Mouse (Mus musculus) heart, embryonic 11.5 days (tissue): Measurements from ENCODE around the gene Tert. TPM values are rescaled to one million over a fixed set of nuclear protein-coding genes. Genes with fewer than 3 reads are reported as not detected.

Experiments used
- ATAC-seq: fragments of 200-750 bp; cut with Nextera tagmentation; replicated peaks from 2 replicates; pipeline ENCODE4 v1.8.0; 2017; ENCODE audit warnings: moderate library complexity; ENCODE audit not compliant: insufficient number of reproducible peaks, low FRiP score, low TSS enrichment
- H3K27ac ChIP-seq: fragments of 300-500 bp; sonication (generic); 2 replicates; pipeline ENCODE4 v1.5.1; 2014; ENCODE audit warnings: mild to moderate bottlenecking, low read depth, low read length
- H3K27me3 ChIP-seq: fragments of 300-500 bp; sonication (generic); 2 replicates; pipeline ENCODE4 v1.6.1; 2014; ENCODE audit warnings: mild to moderate bottlenecking, low read length, mixed read lengths; ENCODE audit not compliant: control insufficient read depth, insufficient read depth
- H3K36me3 ChIP-seq: fragments of 300-500 bp; sonication (generic); 2 replicates; pipeline ENCODE4 v1.6.1; 2014; ENCODE audit warnings: mild to moderate bottlenecking, low read length, moderate library complexity, mixed read lengths; ENCODE audit not compliant: control insufficient read depth, insufficient read depth
- H3K4me1 ChIP-seq: fragments of 300-500 bp; sonication (generic); 2 replicates; pipeline ENCODE4 v1.6.1; 2014; ENCODE audit warnings: low read length; ENCODE audit not compliant: control insufficient read depth, insufficient read depth
- H3K4me2 ChIP-seq: fragments of 300-500 bp; sonication (generic); 2 replicates; pipeline ENCODE4 v1.6.1; 2014; ENCODE audit warnings: mild to moderate bottlenecking, moderate library complexity
- H3K4me3 ChIP-seq: fragments of 300-500 bp; sonication (generic); 2 replicates; pipeline ENCODE4 v1.5.1; 2014; ENCODE audit warnings: low read depth, low read length
- H3K9ac ChIP-seq: fragments of 300-500 bp; sonication (generic); 2 replicates; pipeline ENCODE4 v1.6.1; 2014; ENCODE audit warnings: mild to moderate bottlenecking, low read depth, low read length, moderate library complexity
- H3K9me3 ChIP-seq: fragments of 300-500 bp; sonication (generic); replicated peaks from 2 replicates; pipeline ENCODE4 v1.6.1; 2016; ENCODE audit warnings: low read length; ENCODE audit not compliant: control insufficient read depth
- WGBS: fragments of 180-500 bp; shearing (Covaris S2); extraction: QIAGEN DNeasy Blood & Tissue Kit; methylation state at CpG from one replicate; pipeline ENCODE4 v1.1.7; 2014; ENCODE audit not compliant: insufficient replicate concordance; 5-methylcytosine and 5-hydroxymethylcytosine counted together
- polyA plus RNA-seq: library from polyadenylated mRNA; unstranded; fragments of >200 nt; fragmentation: Nextera tagmentation; extraction: Ambion mirVana; gene quantifications from 2 replicates; pipeline ENCODE4 v1.2.1, GENCODE M21; 2014

Tert gene
- 2.3 and 3.5 TPM in 2 replicates for polyA plus RNA-seq

DNA sequence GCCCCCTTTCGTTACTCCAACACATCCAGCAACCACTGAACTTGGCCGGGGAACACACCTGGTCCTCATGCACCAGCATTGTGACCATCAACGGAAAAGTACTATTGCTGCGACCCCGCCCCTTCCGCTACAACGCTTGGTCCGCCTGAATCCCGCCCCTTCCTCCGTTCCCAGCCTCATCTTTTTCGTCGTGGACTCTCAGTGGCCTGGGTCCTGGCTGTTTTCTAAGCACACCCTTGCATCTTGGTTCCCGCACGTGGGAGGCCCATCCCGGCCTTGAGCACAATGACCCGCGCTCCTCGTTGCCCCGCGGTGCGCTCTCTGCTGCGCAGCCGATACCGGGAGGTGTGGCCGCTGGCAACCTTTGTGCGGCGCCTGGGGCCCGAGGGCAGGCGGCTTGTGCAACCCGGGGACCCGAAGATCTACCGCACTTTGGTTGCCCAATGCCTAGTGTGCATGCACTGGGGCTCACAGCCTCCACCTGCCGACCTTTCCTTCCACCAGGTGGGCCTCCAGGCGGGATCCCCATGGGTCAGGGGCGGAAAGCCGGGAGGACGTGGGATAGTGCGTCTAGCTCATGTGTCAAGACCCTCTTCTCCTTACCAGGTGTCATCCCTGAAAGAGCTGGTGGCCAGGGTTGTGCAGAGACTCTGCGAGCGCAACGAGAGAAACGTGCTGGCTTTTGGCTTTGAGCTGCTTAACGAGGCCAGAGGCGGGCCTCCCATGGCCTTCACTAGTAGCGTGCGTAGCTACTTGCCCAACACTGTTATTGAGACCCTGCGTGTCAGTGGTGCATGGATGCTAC is at the start of gene Tert:
Tert (plus strand) TSS at position 167 of the 805 bp plus-strand sequence.
- 11% methylated on average over 47 of the region's 47 CpGs for WGBS
- ATAC-seq = peak; percentile 48
- no peaks in the 10 kb centered on the region for H3K9me3 ChIP-seq

GRCm38 (mm10) chr13:73577277-73577676 is 49.4 kb upstream of the Tert start:
- H3K27ac ChIP-seq = no peak overlapping the region
- H3K4me3 ChIP-seq = no peak overlapping the region
- 48% methylated on average over 2 of the region's 2 CpGs for WGBS
- H3K4me2 ChIP-seq = no peak overlapping the region
- no peak overlapping the region for H3K9ac ChIP-seq
- H3K4me1 ChIP-seq = no peaks in the 10 kb centered on the region
- no peaks in the 10 kb centered on the region for H3K27me3 ChIP-seq
- H3K36me3 ChIP-seq = no peaks in the 10 kb centered on the region
- no peaks in the 10 kb centered on the region for H3K9me3 ChIP-seq
- ATAC-seq = no peak

More for the DNA sequence above, at the start of gene Tert:
- H3K4me1 ChIP-seq = peaks cover 11% of the 10 kb centered on the region
- peak within 1 kb of the TSS; percentile 96 for H3K4me2 ChIP-seq
- H3K9ac ChIP-seq = peak within 1 kb of the TSS; percentile 80
- peak within 1 kb of the TSS; percentile 64 for H3K4me3 ChIP-seq
- no peaks in the 10 kb centered on the region for H3K27me3 ChIP-seq
- H3K36me3 ChIP-seq = peaks cover 3% of the 10 kb centered on the region; the same call in 1 of the 2 replicates
- no peak within 1 kb of the TSS for H3K27ac ChIP-seq

- Histone ChIP-seq H3K4me1 (no peaks in the 10 kb centered on the region), H3K4me2 (no peak overlapping the region), H3K27me3 (peaks cover 7% of the 10 kb centered on the region; the same call in 1 of the 2 replicates), H3K9me3 (no peaks in the 10 kb centered on the region), H3K9ac (no peak overlapping the region), H3K27ac (no peak overlapping the region), H3K36me3 (no peaks in the 10 kb centered on the region), H3K4me3 (no peak overlapping the region)
- no peak for ATAC-seq
- 73% methylated on average over 3 of the region's 3 CpGs for WGBS
Measured at GRCm38 (mm10) chr13:73591488-73591887, 35.2 kb upstream of the Tert start.

DNA sequence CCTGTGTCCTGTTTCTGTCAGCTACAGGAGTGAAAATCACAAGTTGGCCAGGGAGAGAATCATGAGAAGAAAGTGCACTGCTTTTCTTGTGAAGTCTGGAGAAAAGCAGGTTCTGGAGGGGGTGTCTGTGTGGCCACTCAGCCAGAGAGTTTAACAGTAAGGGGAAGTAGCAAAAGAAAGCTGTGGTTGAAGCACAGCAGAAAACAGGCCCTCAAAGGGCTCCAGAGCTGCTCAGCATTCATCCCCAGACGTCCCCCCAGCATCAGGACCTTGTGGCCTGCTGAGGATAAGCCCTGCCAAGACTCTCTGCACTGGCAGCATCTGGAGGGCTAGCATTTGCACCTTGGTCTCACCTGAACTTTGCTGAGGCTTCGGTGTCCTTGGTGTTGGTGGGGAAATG is 34.2 kb upstream of the Tert start:
- Histone ChIP-seq H3K4me1 (no peaks in the 10 kb centered on the region), H3K27ac (no peak overlapping the region), H3K4me2 (no peak overlapping the region), H3K9ac (no peak overlapping the region), H3K9me3 (no peaks in the 10 kb centered on the region), H3K36me3 (no peaks in the 10 kb centered on the region), H3K27me3 (peaks cover 10% of the 10 kb centered on the region; the same call in 1 of the 2 replicates), H3K4me3 (no peak overlapping the region)
- 37% methylated on average over 2 of the region's 2 CpGs for WGBS
- no peak for ATAC-seq

GRCm38 (mm10) chr13:73596276-73596675 is 30.4 kb upstream of the Tert start:
- H3K4me2 ChIP-seq = no peak overlapping the region
- H3K4me1 ChIP-seq = no peaks in the 10 kb centered on the region
- H3K9me3 ChIP-seq = no peaks in the 10 kb centered on the region
- no peak for ATAC-seq
- no peak overlapping the region for H3K9ac ChIP-seq
- H3K27me3 ChIP-seq = peaks cover 10% of the 10 kb centered on the region; the same call in 1 of the 2 replicates
- no peak overlapping the region for H3K4me3 ChIP-seq
- H3K27ac ChIP-seq = no peak overlapping the region
- 63% methylated on average over 4 of the region's 4 CpGs for WGBS
- no peaks in the 10 kb centered on the region for H3K36me3 ChIP-seq

- no peak for ATAC-seq
- H3K36me3 ChIP-seq = no peaks in the 10 kb centered on the region
- H3K9me3 ChIP-seq = no peaks in the 10 kb centered on the region
- H3K4me1 ChIP-seq = peaks cover 10% of the 10 kb centered on the region
- H3K4me2 ChIP-seq = no peak overlapping the region
- H3K4me3 ChIP-seq = no peak overlapping the region
- WGBS = 75% methylated on average over 4 of the region's 4 CpGs
- no peak overlapping the region for H3K9ac ChIP-seq
- H3K27me3 ChIP-seq = peaks cover 6% of the 10 kb centered on the region; the same call in 1 of the 2 replicates
- no peak overlapping the region for H3K27ac ChIP-seq
Measured at GRCm38 (mm10) chr13:73600217-73600616, 26.5 kb upstream of the Tert start.

DNA sequence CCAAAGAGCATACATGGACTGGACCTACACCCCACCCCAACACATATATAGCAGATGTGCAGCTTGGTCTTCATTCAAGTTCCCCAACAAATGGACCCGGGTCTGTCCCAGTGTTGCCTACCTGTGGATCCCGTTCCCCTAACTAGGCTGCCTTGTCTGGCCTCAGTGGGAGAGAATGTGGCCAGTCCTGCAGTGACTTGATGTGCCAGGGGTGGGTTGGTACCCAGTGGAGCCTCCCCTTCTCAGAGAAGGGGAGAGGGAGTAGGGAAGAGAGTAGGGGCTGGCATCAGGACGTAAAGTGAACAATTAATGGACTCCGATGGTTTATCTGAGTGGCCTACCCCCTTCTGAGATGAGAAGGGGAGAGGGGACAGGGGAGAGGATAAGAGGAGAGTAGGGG is 23.7 kb upstream of the Tert start:
- peaks cover 10% of the 10 kb centered on the region for H3K4me1 ChIP-seq
- ATAC-seq = no peak
- H3K36me3 ChIP-seq = peaks cover 6% of the 10 kb centered on the region
- no peaks in the 10 kb centered on the region for H3K27me3 ChIP-seq
- peak overlapping the region; percentile 97 for H3K4me2 ChIP-seq
- 48% methylated on average over 4 of the region's 4 CpGs for WGBS
- H3K9ac ChIP-seq = peak overlapping the region; percentile 85
- no peak overlapping the region for H3K27ac ChIP-seq
- no peaks in the 10 kb centered on the region for H3K9me3 ChIP-seq
- peak overlapping the region; percentile 82 for H3K4me3 ChIP-seq

DNA sequence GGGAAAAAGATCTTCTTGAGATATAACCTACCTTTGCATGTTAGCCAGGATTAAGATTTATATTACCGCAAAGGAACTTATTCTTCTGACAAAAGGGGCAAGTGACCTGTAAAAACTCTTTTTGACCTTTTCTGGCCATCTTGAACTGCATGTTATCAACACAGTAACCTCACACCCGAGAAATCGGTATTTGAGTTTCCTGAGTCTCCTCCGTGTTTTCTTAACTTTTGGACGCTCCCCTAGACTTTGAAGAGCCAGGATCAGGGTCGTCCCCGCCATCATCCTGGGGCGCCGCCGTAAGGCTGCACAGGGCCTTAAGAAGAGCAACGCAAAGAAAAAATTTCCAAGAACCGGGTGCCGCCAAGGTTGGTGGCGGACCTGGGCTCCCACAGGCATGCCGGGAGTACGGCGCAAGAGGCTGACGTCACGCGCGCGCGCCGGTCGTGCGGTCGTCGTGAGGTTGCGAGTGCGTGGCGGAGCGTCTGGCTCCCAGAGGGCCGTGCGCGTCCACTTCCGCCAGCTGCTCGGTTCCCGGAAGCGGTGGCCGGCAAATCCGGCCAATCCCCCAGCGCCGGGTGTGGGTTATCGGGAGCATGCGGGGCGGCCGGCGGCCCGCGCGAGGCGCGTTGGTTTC is 23.1 kb upstream of the Tert start, which contains the start of gene Clptm1l:
Clptm1l (plus strand) TSS at position 485 of the 634 bp plus-strand sequence.
- H3K9ac ChIP-seq = peak within 1 kb of the TSS; percentile 85
- ATAC-seq = peak; percentile 96
- peak within 1 kb of the TSS; percentile 97 for H3K4me2 ChIP-seq
- peak within 1 kb of the TSS; percentile 54; the same call in 1 of the 2 replicates for H3K27ac ChIP-seq
- 1% methylated on average over 39 of the region's 53 CpGs for WGBS
- no peaks in the 10 kb centered on the region for H3K9me3 ChIP-seq
- peaks cover 10% of the 10 kb centered on the region for H3K4me1 ChIP-seq
- H3K27me3 ChIP-seq = no peaks in the 10 kb centered on the region
- H3K36me3 ChIP-seq = peaks cover 7% of the 10 kb centered on the region
- H3K4me3 ChIP-seq = peak within 1 kb of the TSS; percentile 82
